Mouse (Mus musculus) adrenal gland, postnatal 0 days (tissue): ENCODE results near the gene Elobl. TPM values are rescaled to one million over a fixed set of nuclear protein-coding genes. Genes with fewer than 3 reads are reported as not detected.

Source experiments
- polyA plus RNA-seq: library from polyadenylated mRNA; unstranded; fragments of >200 nt; fragmentation: Nextera tagmentation; extraction: Ambion mirVana; gene quantifications from 2 replicates; pipeline ENCODE4 v1.2.1, GENCODE M21; 2015

The Elobl gene
- 0.19 and 1.0 TPM in 2 replicates for polyA plus RNA-seq

DNA sequence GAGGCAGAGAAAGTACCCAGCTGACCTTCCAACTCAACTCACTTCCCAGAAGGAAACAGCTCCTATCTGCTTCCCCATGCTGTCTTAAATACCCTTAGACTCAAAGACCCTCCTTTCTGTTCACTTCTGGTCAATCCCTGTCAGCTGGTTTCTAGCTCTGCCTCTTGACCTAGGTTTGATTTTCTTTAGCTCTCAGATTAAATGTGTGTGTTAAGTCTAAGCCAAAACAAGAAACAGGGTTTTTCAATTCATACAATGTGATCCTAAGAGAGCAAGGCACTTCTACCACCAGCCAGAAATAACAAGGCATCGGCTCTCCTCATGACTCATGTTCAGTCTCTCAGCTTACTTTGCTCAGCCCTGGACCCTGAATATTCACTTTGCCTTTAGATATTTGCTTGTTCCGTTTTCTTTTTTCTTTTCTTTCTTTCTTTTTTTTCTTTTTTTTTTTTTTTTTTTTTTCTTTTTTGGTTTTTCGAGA lies at the start of gene Elobl:
Gene Elobl, minus strand, starts transcription at position 51 of the 481 bp plus-strand sequence.

DNA sequence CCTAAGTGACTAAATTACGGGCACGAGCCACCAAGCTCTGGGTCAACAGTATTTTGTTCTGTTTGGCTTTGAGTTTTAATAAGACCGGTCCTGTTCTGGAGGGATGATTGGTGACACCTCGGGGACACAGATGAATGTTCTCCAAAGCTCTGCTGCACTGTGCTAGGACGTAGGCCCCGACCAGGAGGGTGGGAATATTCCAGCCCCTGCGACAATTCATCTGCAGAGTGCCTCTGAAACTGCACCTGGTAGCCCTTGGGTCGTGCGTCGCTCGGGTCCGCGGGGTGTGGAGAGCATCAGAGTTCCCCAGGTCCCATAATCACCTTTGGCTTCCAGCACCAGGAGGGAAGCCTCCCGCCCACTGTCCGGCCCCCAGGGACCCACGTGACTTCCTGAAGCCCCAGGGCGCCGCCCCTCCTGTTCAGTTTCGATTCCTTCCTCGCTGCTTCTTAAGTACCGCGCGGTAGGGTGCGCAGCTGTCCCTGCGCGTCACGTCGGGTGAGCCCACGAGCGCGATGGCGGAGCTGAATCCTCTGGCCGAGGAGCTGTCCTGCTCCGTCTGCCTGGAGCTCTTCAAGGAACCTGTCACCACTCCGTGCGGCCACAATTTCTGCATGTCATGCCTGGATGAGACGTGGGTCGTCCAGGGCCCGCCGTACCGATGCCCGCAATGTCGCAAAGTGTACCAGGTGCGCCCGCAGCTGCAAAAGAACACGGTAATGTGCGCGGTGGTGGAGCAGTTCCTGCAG lies 32.4 kb upstream of the Elobl start, which contains the start of gene Trim25:
Gene Trim25, plus strand, starts transcription at position 403 of the 749 bp plus-strand sequence.

DNA sequence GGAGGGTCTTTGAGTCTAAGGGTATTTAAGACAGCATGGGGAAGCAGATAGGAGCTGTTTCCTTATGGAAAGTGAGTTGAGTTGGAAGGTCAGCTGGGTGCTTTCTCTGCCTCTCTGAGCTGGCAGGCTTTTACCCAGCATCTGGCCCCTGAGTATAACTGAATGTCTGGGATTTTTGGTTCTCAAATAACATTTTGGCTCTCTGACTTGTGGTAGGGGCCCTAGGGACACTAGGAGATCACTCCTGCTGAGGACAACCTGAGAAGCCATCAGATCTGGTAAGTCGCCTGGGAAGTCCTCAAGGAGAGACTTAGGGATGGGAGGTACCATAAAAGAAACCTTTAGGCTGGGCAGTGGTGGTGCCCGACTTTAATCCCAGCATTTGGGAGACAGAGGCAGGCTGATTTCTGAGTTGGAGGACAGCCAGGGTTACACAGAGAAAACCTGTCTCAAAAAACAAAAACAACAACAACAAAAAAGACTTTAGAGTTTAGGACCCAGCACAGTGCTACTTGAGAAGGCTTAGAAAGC lies 3.5 kb upstream of the Elobl start, which contains the start of gene Coil:
Gene Coil, plus strand, starts transcription at position 51 of the 531 bp plus-strand sequence.

DNA sequence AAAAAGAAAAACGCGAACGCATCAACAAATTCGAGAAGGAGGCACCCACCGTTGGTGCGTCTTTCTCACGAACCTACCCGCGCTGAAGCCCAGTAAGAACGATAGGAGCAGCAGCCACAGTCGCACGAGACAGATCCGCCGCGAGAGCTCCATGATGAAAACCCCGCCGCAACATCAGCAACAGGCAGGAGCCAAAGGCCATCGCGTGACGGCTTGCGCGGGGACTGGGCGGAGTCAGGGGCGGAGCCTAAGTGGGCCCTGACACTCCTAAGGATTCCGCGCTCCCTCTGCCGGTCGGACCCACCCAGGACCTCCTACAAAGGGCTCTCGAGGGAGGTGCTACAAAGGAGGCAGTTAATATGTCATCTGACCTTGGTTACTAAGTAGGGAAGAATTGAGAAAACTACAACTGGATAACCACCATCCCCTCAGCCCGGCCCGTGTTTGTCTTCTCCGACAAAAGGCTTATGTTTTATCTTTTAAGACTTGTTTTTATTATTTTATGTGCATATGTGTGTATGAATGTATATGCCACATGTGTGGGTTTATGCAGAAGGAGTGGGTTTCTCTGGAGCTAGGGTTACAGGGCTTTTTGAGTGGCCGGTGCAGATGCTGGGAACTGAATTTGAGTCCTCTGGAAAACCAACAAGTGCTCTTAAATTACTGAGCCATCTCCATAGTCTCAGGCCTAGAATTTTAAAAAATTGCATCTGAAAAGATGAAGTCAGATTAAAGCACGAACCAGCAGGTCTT lies 11.3 kb downstream of the Elobl start, which contains the start of gene Scpep1:
Gene Scpep1, minus strand, starts transcription at position 249 of the 753 bp plus-strand sequence.

Other genes with a start within 250 kb of the Elobl start
- gene Msi2, start 248.4 kb downstream of the Elobl start, polyA plus RNA-seq: 7.7 and 17.4 TPM in 2 replicates
- gene Akap1, start 102.3 kb downstream of the Elobl start, polyA plus RNA-seq: 11.7 and 18.6 TPM in 2 replicates
- gene Scpep1, start 11.5 kb downstream of the Elobl start, polyA plus RNA-seq: 117 and 188 TPM in 2 replicates
- gene Coil, start 3.3 kb upstream of the Elobl start, polyA plus RNA-seq: 9.1 and 11.0 TPM in 2 replicates
- gene Trim25, start 32.4 kb upstream of the Elobl start, polyA plus RNA-seq: 24.8 and 70.0 TPM in 2 replicates
- gene Dgke, start 99.9 kb upstream of the Elobl start, polyA plus RNA-seq: 4.2 TPM in 2 replicates
- 0.70 TPM in 1 of 2 replicates, not detected in the other for gene Gm525, start 106.9 kb upstream of the Elobl start, polyA plus RNA-seq